Mouse (Mus musculus): Measurements from ENCODE around the gene Chpt1. TPM values are rescaled to one million over a fixed set of nuclear protein-coding genes. Genes with fewer than 3 reads are reported as not detected.

The Chpt1 gene
- polyA plus RNA-seq, 1 experiment, result 9.8 TPM

DNA sequence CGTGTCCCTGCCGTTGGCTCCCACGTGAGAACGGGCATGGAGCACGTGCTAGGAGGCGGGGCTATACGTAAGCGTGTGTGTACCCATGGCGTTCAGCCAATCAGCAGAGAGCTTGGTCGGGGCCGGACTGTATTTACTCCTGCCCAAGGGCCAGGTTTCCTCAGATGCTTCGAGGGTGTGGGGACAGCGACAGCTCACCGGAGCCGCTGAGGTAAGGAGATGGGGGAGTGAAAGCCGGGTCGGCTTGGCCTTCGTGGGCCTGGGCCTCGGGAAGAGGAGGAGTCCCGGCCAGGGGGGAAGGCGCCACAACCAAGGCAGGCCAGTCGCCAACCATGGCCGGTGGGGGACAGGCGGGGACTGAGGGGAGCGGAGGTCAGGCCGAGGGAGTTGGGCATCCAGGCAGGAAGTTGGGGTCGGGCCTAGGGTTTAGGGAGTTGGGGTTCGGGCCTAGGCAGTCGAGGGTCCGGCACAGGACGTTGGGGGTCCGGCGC lies 44.3 kb downstream of the Chpt1 start, which contains the start of gene Sycp3:
Gene Sycp3 (plus strand): TSS at position 68 of the 491 bp plus-strand sequence.
- Histone ChIP-seq H3K27me3 (ENCODE audit: control insufficient read depth, insufficient read depth, low read length) (no peaks in the 10 kb centered on the region), H3K4me3 (ENCODE audit: extremely low read depth, insufficient read depth, insufficient read length) (no peak within 1 kb of the TSS), H3K4me1 (ENCODE audit: control insufficient read depth, insufficient read depth, insufficient read length) (no peaks in the 10 kb centered on the region), H3K36me3 (ENCODE audit: control insufficient read depth, insufficient read depth, low read length) (no peaks in the 10 kb centered on the region), H3K27ac (ENCODE audit: insufficient read depth, low read length) (no peak within 1 kb of the TSS)
- no peak for DNase-seq (ENCODE audit: low read depth in 1 of 2, low spot score in 2 of 2)
- TF ChIP-seq CTCF (IDR thresholded peaks at IDR 0.05; ENCODE audit: extremely low read depth, insufficient read depth, insufficient read length, insufficient replicate concordance) (no peak), POLR2A (IDR thresholded peaks at IDR 0.05; ENCODE audit: low read depth, low read length) (no peak)
- WGBS, result 92% methylated on average over 33 of the region's 33 CpGs

DNA sequence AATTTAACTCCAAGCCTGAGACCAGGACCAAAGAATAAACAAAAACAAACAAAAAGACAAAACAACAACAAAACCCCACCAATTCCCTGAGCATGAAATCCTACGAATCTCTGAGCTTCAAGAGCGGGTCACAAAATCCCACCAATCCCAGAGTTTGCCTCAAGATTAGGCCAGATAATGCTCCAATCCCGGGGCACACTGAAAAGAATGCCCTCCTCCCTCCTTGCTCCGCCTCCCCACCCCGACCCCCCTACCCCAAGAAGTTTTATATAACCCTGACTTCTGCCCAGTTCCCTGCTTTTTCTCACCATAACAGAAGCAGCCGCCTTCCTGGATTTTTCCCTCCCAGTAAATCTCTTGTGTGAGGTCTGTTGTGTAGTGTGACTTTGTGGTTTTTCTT lies 46.1 kb downstream of the Chpt1 start:
- H3K36me3 ChIP-seq (ENCODE audit: control insufficient read depth, insufficient read depth, low read length), result no peaks in the 10 kb centered on the region
- no peaks in the 10 kb centered on the region for H3K27me3 ChIP-seq (ENCODE audit: control insufficient read depth, insufficient read depth, low read length)
- H3K4me3 ChIP-seq (ENCODE audit: extremely low read depth, insufficient read depth, insufficient read length), result no peak overlapping the region
- H3K4me1 ChIP-seq (ENCODE audit: control insufficient read depth, insufficient read depth, insufficient read length), result no peaks in the 10 kb centered on the region
- DNase-seq (ENCODE audit: low read depth in 1 of 2, low spot score in 2 of 2), result no peak
- WGBS, result 55% methylated on average over 6 of the region's 6 CpGs
- TF ChIP-seq CTCF (IDR thresholded peaks at IDR 0.05; ENCODE audit: extremely low read depth, insufficient read depth, insufficient read length, insufficient replicate concordance) (no peak), POLR2A (IDR thresholded peaks at IDR 0.05; ENCODE audit: low read depth, low read length) (no peak)
- H3K27ac ChIP-seq (ENCODE audit: insufficient read depth, low read length), result no peak overlapping the region

DNA sequence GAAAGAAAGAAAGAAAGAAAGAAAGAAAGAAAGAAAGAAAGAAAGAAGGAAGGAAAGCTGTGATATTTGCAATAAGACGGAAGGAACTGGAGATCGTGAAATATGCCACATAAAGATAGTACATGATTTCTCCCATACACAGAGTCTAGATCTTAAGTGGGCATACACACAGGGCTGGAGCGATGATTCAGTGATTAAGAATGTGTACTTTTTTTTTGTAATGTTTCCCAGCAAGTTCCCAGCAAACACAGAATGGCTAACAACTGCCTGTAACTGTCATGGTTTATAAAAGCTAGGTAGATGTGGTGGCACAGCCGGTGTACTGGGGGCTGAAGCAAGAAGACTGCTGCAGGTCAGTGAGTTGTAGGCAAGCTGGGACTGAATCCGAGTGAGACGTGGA lies 51.9 kb downstream of the Chpt1 start:
- Histone ChIP-seq H3K4me3 (ENCODE audit: extremely low read depth, insufficient read depth, insufficient read length) (no peak overlapping the region), H3K27me3 (ENCODE audit: control insufficient read depth, insufficient read depth, low read length) (no peaks in the 10 kb centered on the region), H3K36me3 (ENCODE audit: control insufficient read depth, insufficient read depth, low read length) (no peaks in the 10 kb centered on the region), H3K27ac (ENCODE audit: insufficient read depth, low read length) (no peak overlapping the region), H3K4me1 (ENCODE audit: control insufficient read depth, insufficient read depth, insufficient read length) (no peaks in the 10 kb centered on the region)
- no peak for DNase-seq (ENCODE audit: low read depth in 1 of 2, low spot score in 2 of 2)
- WGBS, result 91% methylated on average over 6 of the region's 6 CpGs
- no peak for TF ChIP-seq CTCF (IDR thresholded peaks at IDR 0.05; ENCODE audit: extremely low read depth, insufficient read depth, insufficient read length, insufficient replicate concordance)
- no peak for TF ChIP-seq POLR2A (IDR thresholded peaks at IDR 0.05; ENCODE audit: low read depth, low read length)

DNA sequence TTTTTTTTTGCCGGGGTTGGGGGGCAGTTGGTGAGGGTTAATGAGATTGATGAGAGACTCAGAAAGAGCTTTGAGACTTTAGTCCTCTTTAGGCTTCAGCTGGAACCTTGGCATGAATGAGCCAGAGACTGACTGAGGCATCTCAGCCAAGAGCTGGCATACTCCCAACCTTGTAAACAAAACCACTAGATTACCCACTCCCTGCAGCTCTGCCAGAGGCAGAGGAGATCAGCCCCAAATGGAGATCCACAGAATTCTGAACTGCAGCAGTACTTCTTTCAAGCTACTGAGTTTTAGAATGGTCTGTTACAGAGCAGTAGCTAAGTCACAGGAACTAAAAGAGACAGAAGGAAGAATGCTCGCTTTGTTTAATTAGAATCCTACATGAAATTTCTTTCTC lies 52.7 kb downstream of the Chpt1 start:
- H3K4me1 ChIP-seq (ENCODE audit: control insufficient read depth, insufficient read depth, insufficient read length), result no peaks in the 10 kb centered on the region
- no peaks in the 10 kb centered on the region for H3K27me3 ChIP-seq (ENCODE audit: control insufficient read depth, insufficient read depth, low read length)
- WGBS, result 83% methylated on average over 2 of the region's 2 CpGs
- H3K36me3 ChIP-seq (ENCODE audit: control insufficient read depth, insufficient read depth, low read length), result no peaks in the 10 kb centered on the region; the same call in 1 of the 2 replicates
- no peak overlapping the region for H3K27ac ChIP-seq (ENCODE audit: insufficient read depth, low read length)
- no peak for TF ChIP-seq POLR2A (IDR thresholded peaks at IDR 0.05; ENCODE audit: low read depth, low read length)
- TF ChIP-seq CTCF (IDR thresholded peaks at IDR 0.05; ENCODE audit: extremely low read depth, insufficient read depth, insufficient read length, insufficient replicate concordance), result no peak
- no peak overlapping the region for H3K4me3 ChIP-seq (ENCODE audit: extremely low read depth, insufficient read depth, insufficient read length)
- no peak for DNase-seq (ENCODE audit: low read depth in 1 of 2, low spot score in 2 of 2)

DNA sequence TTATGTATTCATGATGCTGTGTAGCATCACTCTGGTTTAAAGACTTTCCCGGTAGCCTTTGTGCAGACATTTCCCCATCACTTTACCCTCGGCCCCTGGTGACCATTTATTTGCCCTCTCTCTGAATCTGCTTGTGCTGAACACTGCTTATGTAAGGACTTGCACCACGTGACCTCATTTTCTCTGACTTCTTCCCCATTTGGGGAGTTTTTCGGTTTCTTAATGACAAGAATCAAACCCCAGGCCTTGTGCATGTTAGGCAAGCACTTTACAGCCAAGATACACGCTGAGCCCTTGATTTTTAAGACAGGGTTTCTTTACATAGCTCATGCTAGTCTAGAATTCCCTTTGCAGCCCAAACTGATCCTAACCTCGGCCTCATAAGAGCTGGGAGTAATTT lies 62.6 kb downstream of the Chpt1 start:
- Histone ChIP-seq H3K27me3 (ENCODE audit: control insufficient read depth, insufficient read depth, low read length) (no peaks in the 10 kb centered on the region), H3K27ac (ENCODE audit: insufficient read depth, low read length) (no peak overlapping the region; the same call in 1 of the 2 replicates), H3K36me3 (ENCODE audit: control insufficient read depth, insufficient read depth, low read length) (peaks cover 37% of the 10 kb centered on the region), H3K4me1 (ENCODE audit: control insufficient read depth, insufficient read depth, insufficient read length) (no peaks in the 10 kb centered on the region), H3K4me3 (ENCODE audit: extremely low read depth, insufficient read depth, insufficient read length) (no peak overlapping the region)
- no peak for DNase-seq (ENCODE audit: low read depth in 1 of 2, low spot score in 2 of 2)
- no peak for TF ChIP-seq CTCF (IDR thresholded peaks at IDR 0.05; ENCODE audit: extremely low read depth, insufficient read depth, insufficient read length, insufficient replicate concordance)
- no peak for TF ChIP-seq POLR2A (IDR thresholded peaks at IDR 0.05; ENCODE audit: low read depth, low read length)
- WGBS, result 71% methylated on average over 6 of the region's 6 CpGs

DNA sequence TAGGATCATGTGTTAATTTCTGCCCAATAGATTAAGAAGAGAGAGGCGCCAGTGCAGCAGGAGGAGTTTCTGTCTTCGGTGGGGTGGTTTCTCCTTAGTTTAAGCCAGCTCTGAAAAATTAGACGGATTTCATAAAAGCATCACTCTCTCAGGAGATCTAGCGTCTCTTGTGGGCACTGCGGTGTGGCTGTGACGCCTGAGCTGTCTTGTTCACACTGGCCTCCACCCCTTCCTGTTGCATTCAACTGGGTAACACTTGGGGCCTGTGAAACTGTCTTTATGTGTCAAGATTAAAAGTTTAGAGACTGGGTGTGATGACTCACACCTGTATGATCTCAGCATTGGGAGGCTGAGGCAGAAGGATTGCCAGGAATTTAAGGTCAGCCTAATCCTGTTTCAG lies 75.9 kb downstream of the Chpt1 start:
- WGBS, result 84% methylated on average over 6 of the region's 6 CpGs
- H3K4me1 ChIP-seq (ENCODE audit: control insufficient read depth, insufficient read depth, insufficient read length), result no peaks in the 10 kb centered on the region
- peak in 1 of 2 experiments; percentile 23 for DNase-seq (ENCODE audit: low read depth in 1 of 2, low spot score in 2 of 2)

GRCm38 (mm10) chr10:88426896-88427295 lies 77.0 kb downstream of the Chpt1 start:
- DNase-seq (ENCODE audit: low read depth in 1 of 2, low spot score in 2 of 2), result no peak
- Histone ChIP-seq H3K4me3 (ENCODE audit: extremely low read depth, insufficient read depth, insufficient read length) (no peak overlapping the region), H3K36me3 (ENCODE audit: control insufficient read depth, insufficient read depth, low read length) (peaks cover 22% of the 10 kb centered on the region), H3K27me3 (ENCODE audit: control insufficient read depth, insufficient read depth, low read length) (no peaks in the 10 kb centered on the region), H3K27ac (ENCODE audit: insufficient read depth, low read length) (no peak overlapping the region), H3K4me1 (ENCODE audit: control insufficient read depth, insufficient read depth, insufficient read length) (peaks cover 9% of the 10 kb centered on the region; the same call in 1 of the 2 replicates)
- WGBS, result 76% methylated on average over 5 of the region's 5 CpGs
- no peak for TF ChIP-seq POLR2A (IDR thresholded peaks at IDR 0.05; ENCODE audit: low read depth, low read length)
- TF ChIP-seq CTCF (IDR thresholded peaks at IDR 0.05; ENCODE audit: extremely low read depth, insufficient read depth, insufficient read length, insufficient replicate concordance), result no peak

More for the DNA sequence above, 75.9 kb downstream of the Chpt1 start:
- Histone ChIP-seq H3K27me3 (ENCODE audit: control insufficient read depth, insufficient read depth, low read length) (no peaks in the 10 kb centered on the region), H3K27ac (ENCODE audit: insufficient read depth, low read length) (0 out of 2 replicates have a peak overlapping the region, but pooled peaks have one; percentile 0), H3K4me3 (ENCODE audit: extremely low read depth, insufficient read depth, insufficient read length) (no peak overlapping the region), H3K36me3 (ENCODE audit: control insufficient read depth, insufficient read depth, low read length) (peaks cover 29% of the 10 kb centered on the region)
- TF ChIP-seq CTCF (IDR thresholded peaks at IDR 0.05; ENCODE audit: extremely low read depth, insufficient read depth, insufficient read length, insufficient replicate concordance) (no peak), POLR2A (IDR thresholded peaks at IDR 0.05; ENCODE audit: low read depth, low read length) (no peak)
